21 mouse cellular contexts compared by ENCODE assay signal in the genomic region with DNA sequence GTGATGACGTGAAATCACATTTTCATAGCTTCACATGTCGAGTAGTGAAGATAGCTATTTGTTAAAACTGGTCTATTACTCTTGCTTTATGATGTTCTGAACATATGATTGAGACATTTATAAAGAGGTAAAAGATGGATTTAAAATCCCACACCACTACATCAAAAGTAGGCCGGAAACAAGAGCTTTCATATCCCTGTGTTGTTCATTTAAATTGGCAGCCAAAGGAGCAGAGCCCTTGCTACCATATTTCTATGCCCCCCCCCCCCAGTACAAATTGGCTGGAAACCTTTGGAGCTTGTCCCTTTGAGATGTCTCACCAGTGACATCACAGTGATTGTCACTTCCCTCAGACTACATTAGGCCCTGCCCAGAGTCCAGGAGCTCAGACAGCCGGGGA. TPM values are rescaled to one million over a fixed set of nuclear protein-coding genes. Genes with fewer than 3 reads are reported as not detected.
DNase-seq lines count a peak whose midpoint lies in the region; ATAC-seq lines count a peak whose summit lies in the region.
"Had no signal": no experiment of that assay in that cellular context is flagged by ENCODE, and none has a peak within 500 bp of the region (broad histone marks: within the 10 kb centered on the region; RNA-seq: fewer than 3 reads in every experiment).

A gene (plus strand): TSS at position 301 of the 400 bp plus-strand sequence.

- H3K4me2 ChIP-seq in forebrain, embryonic 14.5 days (ENCODE audit: low read length): no peak within 1 kb of the TSS
- H3K4me2 ChIP-seq in forebrain, embryonic 11.5 days (ENCODE audit: low read depth, low read length, severe bottlenecking): no peak within 1 kb of the TSS
- H3K4me2 ChIP-seq in liver, embryonic 16.5 days (ENCODE audit: low read depth, low read length): no peak within 1 kb of the TSS
- H3K4me2 ChIP-seq in heart, embryonic 11.5 days: no peak within 1 kb of the TSS
- H3K4me2 ChIP-seq: hindbrain, embryonic 14.5 days; neural tube, embryonic 12.5 days; stomach, embryonic 15.5 days had no signal

- no peaks in the 10 kb centered on the region for H3K27me3 ChIP-seq in forebrain, embryonic 14.5 days (replicated peaks; ENCODE audit: control insufficient read depth, insufficient read depth, low read length)
- H3K27me3 ChIP-seq in forebrain, embryonic 11.5 days (ENCODE audit: control insufficient read depth, insufficient read depth, low read length): no peaks in the 10 kb centered on the region
- no peaks in the 10 kb centered on the region for H3K27me3 ChIP-seq in liver, embryonic 16.5 days (ENCODE audit: control insufficient read depth, insufficient read depth, low read depth, low read length)
- peaks cover 9% of the 10 kb centered on the region; the same call in 1 of the 2 replicates for H3K27me3 ChIP-seq in heart, embryonic 11.5 days (ENCODE audit: control insufficient read depth, insufficient read depth, low read length)
- H3K27me3 ChIP-seq: neural tube, embryonic 12.5 days; stomach, embryonic 15.5 days had no signal

- H3K4me1 ChIP-seq in forebrain, embryonic 14.5 days (ENCODE audit: control insufficient read depth, insufficient read depth, low read length): no peaks in the 10 kb centered on the region
- H3K4me1 ChIP-seq in forebrain, embryonic 11.5 days (replicated peaks; ENCODE audit: control insufficient read depth, insufficient read depth, low read length): no peaks in the 10 kb centered on the region
- H3K4me1 ChIP-seq in liver, embryonic 16.5 days (ENCODE audit: control insufficient read depth, low read depth, low read length): no peaks in the 10 kb centered on the region
- H3K4me1 ChIP-seq in heart, embryonic 11.5 days (ENCODE audit: control insufficient read depth, insufficient read depth, low read length): no peaks in the 10 kb centered on the region
- H3K4me1 ChIP-seq: neural tube, embryonic 12.5 days; stomach, embryonic 15.5 days had no signal

- no peak within 1 kb of the TSS for H3K4me3 ChIP-seq in forebrain, embryonic 14.5 days (ENCODE audit: low read depth, low read length)
- no peak within 1 kb of the TSS for H3K4me3 ChIP-seq in forebrain, embryonic 11.5 days (ENCODE audit: low read depth, low read length)
- H3K4me3 ChIP-seq in liver, embryonic 16.5 days (ENCODE audit: low read depth, low read length): no peak within 1 kb of the TSS
- no peak within 1 kb of the TSS for H3K4me3 ChIP-seq in heart, embryonic 11.5 days (ENCODE audit: low read depth, low read length)
- H3K4me3 ChIP-seq: neural tube, embryonic 12.5 days; stomach, embryonic 15.5 days had no signal

- 74% methylated on average over 4 of the region's 4 CpGs for WGBS in forebrain, embryonic 14.5 days
- 86% methylated on average over 4 of the region's 4 CpGs for WGBS in forebrain, embryonic 11.5 days
- WGBS in liver, embryonic 16.5 days (ENCODE audit: insufficient replicate concordance): 53% methylated on average over 4 of the region's 4 CpGs
- 74% methylated on average over 4 of the region's 4 CpGs for WGBS in heart, embryonic 11.5 days (ENCODE audit: insufficient replicate concordance)

- H3K36me3 ChIP-seq in forebrain, embryonic 14.5 days (ENCODE audit: control insufficient read depth, insufficient read depth, low read length): no peaks in the 10 kb centered on the region
- no peaks in the 10 kb centered on the region for H3K36me3 ChIP-seq in forebrain, embryonic 11.5 days (ENCODE audit: control insufficient read depth, insufficient read depth, low read length)
- H3K36me3 ChIP-seq in liver, embryonic 16.5 days (ENCODE audit: control insufficient read depth, insufficient read depth): no peaks in the 10 kb centered on the region
- no peaks in the 10 kb centered on the region for H3K36me3 ChIP-seq in heart, embryonic 11.5 days (ENCODE audit: control insufficient read depth, insufficient read depth, low read length)
- H3K36me3 ChIP-seq: neural tube, embryonic 12.5 days; stomach, embryonic 15.5 days had no signal

- DNase-seq in forebrain, embryonic 14.5 days (ENCODE audit: low spot score): no peak
- no peak for DNase-seq in forebrain, embryonic 11.5 days (ENCODE audit: low spot score)
- no peak for DNase-seq in liver
- no peak for DNase-seq in heart, postnatal 36 days
- DNase-seq: adrenal gland, adult 2 months; cerebellum, adult 8-10 months; gastrocnemius, postnatal 14 days; kidney, adult 18-20 months; kidney, postnatal 36 days; layer of hippocampus, postnatal 36 days; thymus, postnatal 4 days had no signal

- no peak for ATAC-seq in forebrain, embryonic 14.5 days
- ATAC-seq in forebrain, embryonic 11.5 days (replicated peaks; ENCODE audit: low FRiP score): no peak
- ATAC-seq in liver, embryonic 16.5 days (ENCODE audit: low read depth): no peak
- ATAC-seq in heart, embryonic 11.5 days (replicated peaks; ENCODE audit: insufficient number of reproducible peaks, low FRiP score, low TSS enrichment): no peak
- ATAC-seq in inflammation-experienced regulatory T-cells, adult 6 months: no peak
- no peak for ATAC-seq in megakaryocyte progenitor cell, adult 5-6 weeks (replicated peaks; ENCODE audit: poor library complexity)
- ATAC-seq: midbrain, embryonic 16.5 days had no signal

- H3K9me3 ChIP-seq in forebrain, embryonic 14.5 days (replicated peaks; ENCODE audit: control insufficient read depth, low read length): no peaks in the 10 kb centered on the region
- H3K9me3 ChIP-seq in forebrain, embryonic 11.5 days (ENCODE audit: control insufficient read depth, low read length): no peaks in the 10 kb centered on the region
- no peaks in the 10 kb centered on the region for H3K9me3 ChIP-seq in liver, embryonic 16.5 days (replicated peaks; ENCODE audit: control insufficient read depth, low read length)
- H3K9me3 ChIP-seq in heart, embryonic 11.5 days (replicated peaks; ENCODE audit: control insufficient read depth, low read length): no peaks in the 10 kb centered on the region
- H3K9me3 ChIP-seq: neural tube, embryonic 12.5 days; stomach, embryonic 15.5 days had no signal

- H3K9ac ChIP-seq in forebrain, embryonic 14.5 days (ENCODE audit: low read length): no peak within 1 kb of the TSS
- H3K9ac ChIP-seq in forebrain, embryonic 11.5 days (ENCODE audit: low read length): no peak within 1 kb of the TSS
- H3K9ac ChIP-seq in liver, embryonic 16.5 days (ENCODE audit: low read depth, low read length): no peak within 1 kb of the TSS
- no peak within 1 kb of the TSS for H3K9ac ChIP-seq in heart, embryonic 11.5 days (ENCODE audit: low read depth, low read length)
- H3K9ac ChIP-seq: hindbrain, embryonic 14.5 days; neural tube, embryonic 12.5 days; stomach, embryonic 15.5 days had no signal

- H3K27ac ChIP-seq in forebrain, embryonic 14.5 days (ENCODE audit: low read depth, low read length): peak within 1 kb of the TSS; percentile 83
- no peak within 1 kb of the TSS for H3K27ac ChIP-seq in forebrain, embryonic 11.5 days (ENCODE audit: low read depth, low read length)
- H3K27ac ChIP-seq in liver, embryonic 16.5 days (ENCODE audit: low read length): no peak within 1 kb of the TSS
- no peak within 1 kb of the TSS for H3K27ac ChIP-seq in heart, embryonic 11.5 days (ENCODE audit: low read depth, low read length)
- H3K27ac ChIP-seq: hindbrain, embryonic 14.5 days; macrophage; neural tube, embryonic 12.5 days; stomach, embryonic 15.5 days had no signal

- intact Hi-C loops in heart, postnatal 36 days (cut with DNase I): no loop called here

RNA-seq across cellular contexts. Expression of the gene that starts here (rescaled TPM):
- 0.99 and 2.0 TPM in 2 replicates for polyA plus RNA-seq in forebrain, embryonic 14.5 days (2014; fragmentation: Nextera tagmentation; extraction: Ambion mirVana)
- polyA plus RNA-seq in forebrain, embryonic 11.5 days (2014; fragmentation: Nextera tagmentation; extraction: Ambion mirVana): not detected in 2 replicates
- polyA plus RNA-seq in liver, embryonic 16.5 days (2015; fragmentation: Nextera tagmentation; extraction: Ambion mirVana): 6.6 and 16.0 TPM in 2 replicates
- polyA plus RNA-seq in heart, embryonic 11.5 days (2014; fragmentation: Nextera tagmentation; extraction: Ambion mirVana): 10.4 and 10.6 TPM in 2 replicates
- total RNA-seq in heart, postnatal 36 days (2021): 10 to 100 TPM; 67.1 to 99.1 TPM
- polyA plus RNA-seq in inflammation-experienced regulatory T-cells, adult 6 months (2017; shearing (Covaris generic)): not detected
- not detected in 2 replicates for total RNA-seq in megakaryocyte progenitor cell, adult 5-6 weeks (2015)
- not detected in 2 replicates for total RNA-seq in megakaryocyte progenitor cell, adult 5-6 weeks (2017)
- total RNA-seq: adrenal gland, adult 2 months; liver, adult 2 months had no signal
- polyA plus RNA-seq: adrenal gland, adult 2 months; liver, adult 2 months; macrophage had no signal

Comparison
In these comparisons a context has a peak if more than half of its experiments do, and no peak if none do; other contexts are left out.
1. RNA of the gene that starts here (total RNA-seq): 67.1 to 99.1 TPM in heart, postnatal 36 days; not detected in megakaryocyte progenitor cell, adult 5-6 weeks; every median in the first group is over 10 times any median in the second.